In the genomic region with DNA sequence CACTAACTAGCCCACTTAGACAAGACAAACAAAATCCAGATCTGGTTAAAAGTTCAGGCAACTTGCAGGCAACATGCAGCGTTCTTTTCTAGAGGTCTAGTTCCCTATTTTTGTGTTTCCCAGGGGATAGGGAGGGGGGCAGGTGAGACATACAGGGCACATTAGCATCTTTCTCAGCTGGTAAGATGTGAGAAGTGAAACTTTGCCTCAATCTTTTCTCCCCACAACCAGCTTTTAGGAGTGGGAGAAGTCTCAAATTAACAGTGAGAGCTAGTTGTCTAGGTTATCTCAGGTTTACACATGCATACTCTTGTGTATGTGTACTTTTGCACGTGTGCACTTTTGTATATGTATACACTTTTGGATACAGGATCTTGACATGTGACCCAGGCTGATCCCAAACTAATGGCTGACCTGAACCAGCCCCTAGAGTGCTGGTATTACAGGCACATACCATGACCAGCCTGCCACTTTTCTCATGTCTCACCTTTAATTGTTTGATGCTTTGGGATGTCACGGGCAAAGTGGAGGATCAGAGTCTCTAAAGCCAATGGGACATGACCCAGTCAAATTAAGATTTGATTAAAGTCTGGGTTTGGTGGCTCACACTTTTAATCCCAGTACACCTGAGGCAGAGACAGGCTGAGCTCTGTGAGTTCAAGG, we compare ENCODE assay signal across 19 mouse cellular contexts.
A peak's percentile ranks its signal among the peaks of the same experiment; 100 is the strongest.
DNase-seq lines count a peak whose midpoint lies in the region; TF ChIP-seq lines count a peak whose summit lies in the region.
"Had no signal": no experiment of that assay in that cellular context is flagged by ENCODE, and none has a peak within 500 bp of the region (broad histone marks: within the 10 kb centered on the region; RNA-seq: fewer than 3 reads in every experiment).

No protein-coding gene starts in this region.

- no peak overlapping the region for H3K4me2 ChIP-seq in CH12.LX (ENCODE audit: insufficient read depth, low read depth, poor library complexity, severe bottlenecking)
- H3K4me2 ChIP-seq: embryonic facial prominence, embryonic 12.5 days; forebrain, embryonic 13.5 days; forebrain, embryonic 15.5 days had no signal

- H3K27me3 ChIP-seq in heart, embryonic 10.5 days (ENCODE audit: insufficient read depth, poor library complexity, severe bottlenecking): no peaks in the 10 kb centered on the region
- no peaks in the 10 kb centered on the region for H3K27me3 ChIP-seq in CH12.LX (replicated peaks)
- H3K27me3 ChIP-seq: embryonic facial prominence, embryonic 12.5 days; forebrain, embryonic 13.5 days; forebrain, embryonic 15.5 days had no signal

- H3K9me3 ChIP-seq in heart, embryonic 10.5 days: no peaks in the 10 kb centered on the region
- no peaks in the 10 kb centered on the region for H3K9me3 ChIP-seq in CH12.LX (replicated peaks; ENCODE audit: low read length)
- H3K9me3 ChIP-seq: embryonic facial prominence, embryonic 10.5 days; embryonic facial prominence, embryonic 12.5 days; forebrain, embryonic 13.5 days; forebrain, embryonic 15.5 days had no signal

- H3K4me1 ChIP-seq in heart, embryonic 10.5 days: peaks cover 6% of the 10 kb centered on the region; the same call in 1 of the 2 replicates
- peaks cover 7 to 73% of the 10 kb centered on the region in 2 experiments; a peak in 3 of 4 replicates for H3K4me1 ChIP-seq in CH12.LX (ENCODE audit: control insufficient read depth in 1 of 2, insufficient read depth in 2 of 2)
- H3K4me1 ChIP-seq: embryonic facial prominence, embryonic 12.5 days; forebrain, embryonic 13.5 days; forebrain, embryonic 15.5 days had no signal

- H3K79me2 ChIP-seq in CH12.LX (replicated peaks; ENCODE audit: control insufficient read depth, extremely low read depth, insufficient read depth, poor library complexity, severe bottlenecking): no peaks in the 10 kb centered on the region

- intact Hi-C loops in heart, postnatal 14 days (cut with DNase I): no loop called here

- H3K27ac ChIP-seq in heart, embryonic 10.5 days: no peak overlapping the region
- H3K27ac ChIP-seq in CH12.LX (ENCODE audit: insufficient read depth, low read depth): no peak overlapping the region
- H3K27ac ChIP-seq: embryonic facial prominence, embryonic 10.5 days; embryonic facial prominence, embryonic 12.5 days; forebrain, embryonic 13.5 days; forebrain, embryonic 15.5 days had no signal

- peak; percentile 54 for DNase-seq in heart, embryonic 10.5 days (ENCODE audit: low spot score)
- DNase-seq in heart, postnatal 14 days: no peak
- peak; percentile 69 for DNase-seq in CH12.LX (ENCODE audit: extremely low read depth)
- DNase-seq in cerebellum, postnatal 4 days (ENCODE audit: low spot score in 2 of 2): no peak
- DNase-seq in kidney, postnatal 14 days: no peak
- DNase-seq: adrenal gland, adult 2 months; adrenal gland, postnatal 10 days; adrenal gland, postnatal 25 days; cerebellum, adult 11 months; cerebellum, adult 18-20 months; cerebellum, adult 8-10 months; cerebellum, adult 9-11 months; cerebellum, postnatal 14 days; cerebellum, postnatal 36 days; forebrain, postnatal 0 days had no signal

- dilution Hi-C loops in CH12.LX (cut with MboI; ENCODE audit: extremely low pct_ligation_motif_present, extremely low pct_unique_long_range_greater_than_20kb, low sequenced_read_pairs): no loop called here

- TF ChIP-seq RAD21 in CH12.LX (IDR thresholded peaks at IDR 0.05; ENCODE audit: low read depth, low read length): no peak; the same call in 1 of the 2 replicates

- no peak overlapping the region for H3K4me3 ChIP-seq in heart, embryonic 10.5 days
- H3K4me3 ChIP-seq in CH12.LX (replicated peaks in 1 of 3; ENCODE audit: low read depth in 2 of 3, low read length in 2 of 3, poor library complexity in 1 of 3): no peak overlapping the region
- H3K4me3 ChIP-seq: embryonic facial prominence, embryonic 10.5 days; embryonic facial prominence, embryonic 12.5 days; forebrain, embryonic 13.5 days; forebrain, embryonic 15.5 days had no signal

- peak; percentile 86 for TF ChIP-seq EP300 in CH12.LX (IDR thresholded peaks at IDR 0.05; ENCODE audit: low read length)

- no peak overlapping the region for H3K9ac ChIP-seq in CH12.LX (ENCODE audit: insufficient read depth, low read depth)
- H3K9ac ChIP-seq: embryonic facial prominence, embryonic 12.5 days; forebrain, embryonic 13.5 days; forebrain, embryonic 15.5 days; forebrain, postnatal 0 days had no signal

- no peaks in the 10 kb centered on the region for H3K36me3 ChIP-seq in heart, embryonic 10.5 days
- no peaks in the 10 kb centered on the region for H3K36me3 ChIP-seq in CH12.LX (replicated peaks in 1 of 2; ENCODE audit: control insufficient read depth in 1 of 2, insufficient read depth in 1 of 2, low read length in 1 of 2)
- H3K36me3 ChIP-seq: embryonic facial prominence, embryonic 10.5 days; embryonic facial prominence, embryonic 12.5 days; forebrain, embryonic 15.5 days had no signal

- no peak for TF ChIP-seq POLR2A in CH12.LX (IDR thresholded peaks at IDR 0.05; ENCODE audit: low read depth, low read length)

- TF ChIP-seq CTCF in CH12.LX (conservative IDR thresholded peaks at IDR 0.05 in 1 of 2, IDR thresholded peaks at IDR 0.05 in 1 of 2; ENCODE audit: low read depth in 2 of 2, low read length in 2 of 2): no peak

- in situ Hi-C loops in CH12.LX (cut with MboI; ENCODE audit: low pct_ligation_motif_present, low pct_unique_long_range_greater_than_20kb, low sequenced_read_pairs): no loop called here

- 78% methylated on average over 3 of the region's 3 CpGs for WGBS in heart, embryonic 10.5 days

TF ChIP-seq in CH12.LX, 34 proteins besides CTCF, POLR2A, EP300 and RAD21:
- TF ChIP-seq ZC3H11A (IDR thresholded peaks at IDR 0.05; ENCODE audit: low read depth, low read length) (no peak), ETS1 (conservative IDR thresholded peaks at IDR 0.05; ENCODE audit: low read depth, low read length) (peak; percentile 55), MAFK (IDR thresholded peaks at IDR 0.05; ENCODE audit: insufficient replicate concordance, low read length) (peak; percentile 45; the same call in 1 of the 2 replicates), POLR2AphosphoS2 (IDR thresholded peaks at IDR 0.05; ENCODE audit: low read depth, low read length) (no peak), CHD2 (IDR thresholded peaks at IDR 0.05; ENCODE audit: low read length) (peak; percentile 38; the same call in 1 of the 2 replicates), MAX (IDR thresholded peaks at IDR 0.05; ENCODE audit: low read length) (no peak), BHLHE40 (IDR thresholded peaks at IDR 0.05; ENCODE audit: low read depth, low read length) (peak; percentile 66), HCFC1 (IDR thresholded peaks at IDR 0.05; ENCODE audit: low read depth, low read length) (no peak), IRF4 (IDR thresholded peaks at IDR 0.05; ENCODE audit: low read depth, low read length) (peak; percentile 68), TCF12 (IDR thresholded peaks at IDR 0.05; ENCODE audit: low read depth, low read length) (no peak; the same call in 1 of the 2 replicates)

Comparison
In these comparisons a context has a peak if more than half of its experiments do, and no peak if none do; other contexts are left out.
1. DNase-seq: peak in heart, embryonic 10.5 days (single experiment) and CH12.LX (single experiment); none in heart, postnatal 14 days (0 of 2), cerebellum, postnatal 4 days (0 of 2) and kidney, postnatal 14 days (single experiment).